Mouse (Mus musculus): ENCODE results near the gene Foxf1.

The Foxf1 gene

GRCm38 (mm10) chr8:121115136-121115535 is 30.9 kb downstream of the Foxf1 start:
- DNase-seq (ENCODE audit: low read depth, low spot score), result no peak

GRCm38 (mm10) chr8:121115948-121116347 is 31.8 kb downstream of the Foxf1 start, which contains the start of gene Foxc2:
Gene Foxc2 (plus strand): TSS chr8:121116171.
- DNase-seq (ENCODE audit: low read depth, low spot score), result peak; percentile 77

- no peak for DNase-seq (ENCODE audit: low read depth, low spot score)
Observed at GRCm38 (mm10) chr8:121116591-121117185, 32.5 kb downstream of the Foxf1 start.

GRCm38 (mm10) chr8:121117186-121117651 is 33.0 kb downstream of the Foxf1 start:
- no peak for DNase-seq (ENCODE audit: low read depth, low spot score)

- DNase-seq (ENCODE audit: low read depth, low spot score), result no peak
Observed at GRCm38 (mm10) chr8:121117906-121118305, 33.7 kb downstream of the Foxf1 start.

- no peak for DNase-seq (ENCODE audit: low read depth, low spot score)
Observed at GRCm38 (mm10) chr8:121118634-121119420, 34.6 kb downstream of the Foxf1 start.

GRCm38 (mm10) chr8:121119635-121120455 is 35.7 kb downstream of the Foxf1 start:
- DNase-seq (ENCODE audit: low read depth, low spot score), result no peak

- no peak for DNase-seq (ENCODE audit: low read depth, low spot score)
Observed at GRCm38 (mm10) chr8:121120456-121121419, 36.6 kb downstream of the Foxf1 start.

- no peak for DNase-seq (ENCODE audit: low read depth, low spot score)
Observed at GRCm38 (mm10) chr8:121121704-121122103, 37.5 kb downstream of the Foxf1 start.

GRCm38 (mm10) chr8:121122368-121122767 is 38.2 kb downstream of the Foxf1 start:
- no peak for DNase-seq (ENCODE audit: low read depth, low spot score)

GRCm38 (mm10) chr8:121123113-121123512 is 38.9 kb downstream of the Foxf1 start:
- no peak for DNase-seq (ENCODE audit: low read depth, low spot score)

- no peak for DNase-seq (ENCODE audit: low read depth, low spot score)
Observed at GRCm38 (mm10) chr8:121124547-121125239, 40.5 kb downstream of the Foxf1 start.

GRCm38 (mm10) chr8:121125311-121125876 is 41.2 kb downstream of the Foxf1 start:
- peak; percentile 55 for DNase-seq (ENCODE audit: low read depth, low spot score)

- no peak for DNase-seq (ENCODE audit: low read depth, low spot score)
Observed at GRCm38 (mm10) chr8:121126191-121126590, 42.0 kb downstream of the Foxf1 start.

- DNase-seq (ENCODE audit: low read depth, low spot score), result no peak
Observed at GRCm38 (mm10) chr8:121126694-121127093, 42.5 kb downstream of the Foxf1 start.

GRCm38 (mm10) chr8:121127291-121127701 is 43.1 kb downstream of the Foxf1 start:
- DNase-seq (ENCODE audit: low read depth, low spot score), result no peak

GRCm38 (mm10) chr8:121127756-121128375 is 43.7 kb downstream of the Foxf1 start, which contains the start of gene Foxl1:
Gene Foxl1 (plus strand): TSS chr8:121127940.
- DNase-seq (ENCODE audit: low read depth, low spot score), result no peak

GRCm38 (mm10) chr8:121128531-121129264 is 44.5 kb downstream of the Foxf1 start:
- DNase-seq (ENCODE audit: low read depth, low spot score), result no peak

All from brain, adult 2 months (tissue).